Mouse (Mus musculus) Muller cell, postnatal 12 days (primary cell): ENCODE data around the gene Pramef8.
"Not testable (repeated sequence)": the region's sequence is repeated elsewhere in the genome, so short reads cannot be mapped to it uniquely, and the experiment has no call there.

Experiments used
- DNase-seq: peaks from one replicate; pipeline ENCODE4 v3.0.0-alpha.2; 2015; ENCODE audit errors: inconsistent ontology term

The Pramef8 gene

DNA sequence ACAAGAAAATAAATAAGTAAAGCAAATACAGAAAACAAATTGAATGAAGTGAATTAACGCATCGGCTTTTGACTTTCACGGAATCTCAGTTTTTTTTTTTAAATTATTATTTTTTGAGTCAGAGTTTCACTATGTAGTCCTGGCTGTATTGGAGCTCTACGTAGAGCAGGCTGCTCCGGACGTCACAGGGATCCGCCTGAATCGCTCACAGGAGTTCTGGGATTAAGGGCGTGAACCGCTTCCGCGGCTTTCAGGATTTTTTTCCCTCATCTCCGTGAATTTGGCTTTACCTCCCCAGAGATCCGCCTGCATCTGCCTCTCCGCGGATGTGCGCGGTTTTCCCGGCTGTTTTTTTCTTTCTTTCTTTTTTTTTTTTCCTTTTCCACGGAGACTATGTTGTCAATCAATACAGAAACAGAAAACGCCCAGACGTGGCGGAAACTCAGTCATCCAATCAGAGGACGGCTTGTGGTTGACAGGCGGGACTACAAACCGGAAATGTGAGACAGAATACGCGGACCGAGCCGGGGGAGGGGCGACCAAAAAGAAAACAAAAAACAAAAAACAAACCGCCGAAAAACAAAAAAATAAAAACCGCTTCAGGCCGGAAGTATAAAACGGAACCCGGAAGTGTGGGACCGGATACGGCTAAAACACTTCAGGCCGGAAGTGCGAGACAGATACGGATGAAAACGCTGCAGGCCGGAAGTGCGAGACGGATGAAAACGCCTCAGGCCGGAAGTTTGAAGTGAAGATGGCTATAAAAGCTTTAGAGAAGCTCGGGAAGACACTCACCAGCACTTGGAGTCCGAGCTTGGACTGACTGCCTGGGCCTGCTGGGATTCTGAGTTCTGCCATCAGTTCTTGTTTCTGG lies at the start of gene Pramef8:
Pramef8 (plus strand) TSS at position 208 of the 874 bp plus-strand sequence.
- peak; percentile 98 for DNase-seq

GRCm38 (mm10) chr4:143366415-143367041 lies 45.7 kb upstream of the Pramef8 start:
- peak; percentile 52 for DNase-seq

DNA sequence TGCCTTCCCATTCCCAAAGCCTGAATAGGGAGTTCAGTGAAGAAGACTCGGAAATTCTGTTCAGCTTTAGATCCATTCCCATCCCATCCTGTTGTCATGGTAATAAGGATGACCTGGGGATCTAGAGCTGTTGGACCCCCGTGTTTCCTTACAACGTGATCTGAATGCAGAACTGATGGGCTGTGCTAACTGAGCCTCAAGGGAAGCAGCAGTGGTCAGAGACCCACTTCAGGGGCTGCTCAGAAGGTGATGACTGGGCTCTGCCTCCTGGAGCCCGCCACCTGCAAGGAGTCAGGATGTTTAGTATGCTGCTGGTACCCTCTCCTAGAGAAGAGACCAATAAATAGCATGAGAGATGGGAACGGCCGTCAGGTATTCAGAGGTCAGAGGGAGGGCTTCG lies 32.7 kb upstream of the Pramef8 start:
- DNase-seq, result no peak

GRCm38 (mm10) chr4:143379931-143380715 lies 32.1 kb upstream of the Pramef8 start:
- peak; percentile 39 for DNase-seq

DNA sequence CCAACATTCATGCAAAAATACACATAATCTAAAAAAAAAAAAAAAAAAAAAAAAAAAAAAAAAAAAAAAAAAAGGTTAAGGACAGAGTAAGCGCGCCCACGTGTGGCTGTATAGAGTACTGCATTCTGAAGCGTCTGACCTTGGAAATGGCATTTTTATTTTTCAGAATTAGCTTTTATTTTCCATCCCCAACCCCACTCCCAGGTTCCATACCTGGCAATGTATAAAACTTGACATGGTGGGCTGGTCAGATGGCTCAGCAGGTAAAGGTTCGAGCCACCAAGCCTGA lies 31.6 kb upstream of the Pramef8 start:
- DNase-seq, result no peak

- peak; percentile 21 for DNase-seq
Observed at GRCm38 (mm10) chr4:143382163-143382562, 30.1 kb upstream of the Pramef8 start.

- DNase-seq, result no peak
Observed at GRCm38 (mm10) chr4:143383646-143384045, 28.6 kb upstream of the Pramef8 start.

- DNase-seq, result peak; percentile 59
Observed at GRCm38 (mm10) chr4:143388955-143389702, 23.1 kb upstream of the Pramef8 start.

GRCm38 (mm10) chr4:143394181-143394580 lies 18.0 kb upstream of the Pramef8 start, which contains the start of gene Pramel1:
Gene Pramel1 (plus strand): TSS chr4:143394428.
- DNase-seq, result no peak

- peak; percentile 7 for DNase-seq
Observed at GRCm38 (mm10) chr4:143411566-143412218, 534 bp upstream of the Pramef8 start.

GRCm38 (mm10) chr4:143413621-143414020 lies 1.4 kb downstream of the Pramef8 start:
- no peak for DNase-seq

- no peak for DNase-seq
Observed at GRCm38 (mm10) chr4:143414121-143414520, 1.9 kb downstream of the Pramef8 start.

GRCm38 (mm10) chr4:143426770-143427169 lies 14.5 kb downstream of the Pramef8 start:
- not testable (repeated sequence) for DNase-seq

DNA sequence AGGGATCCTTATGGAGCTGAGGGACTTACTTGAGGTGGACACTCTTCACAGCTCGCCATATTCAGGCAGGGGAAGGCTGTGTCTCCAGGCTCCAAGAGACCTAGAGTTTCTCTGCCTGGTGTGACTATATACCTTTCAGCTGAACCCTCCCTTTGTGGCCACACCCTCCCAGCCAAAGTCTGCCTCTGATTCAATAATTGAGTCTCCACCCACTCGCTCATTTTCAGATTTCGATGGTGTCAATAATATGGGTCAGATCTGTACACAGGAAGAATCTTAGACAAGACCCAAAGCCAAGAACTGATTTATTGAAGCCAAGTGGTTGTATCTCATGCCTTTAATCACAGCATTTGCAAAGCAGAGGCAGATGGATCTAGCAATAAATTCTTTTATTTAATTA lies 38.0 kb downstream of the Pramef8 start, which contains the start of gene Oog4:
Oog4 (minus strand) TSS at position 101 of the 400 bp plus-strand sequence.
- no peak for DNase-seq
